Mouse (Mus musculus) ES-Bruce4 (cell line): ENCODE measurements around the gene St6galnac3. TPM values are rescaled to one million over a fixed set of nuclear protein-coding genes. Genes with fewer than 3 reads are reported as not detected.

Experiments used
- H3K27ac ChIP-seq: 2 replicates; pipeline ENCODE4 v1.5.1; 2012; ENCODE audit warnings: low read length, inconsistent platforms; ENCODE audit not compliant: insufficient read depth
- H3K27me3 ChIP-seq: 2 replicates; pipeline ENCODE4 v1.6.1; 2012; ENCODE audit warnings: mild to moderate bottlenecking, low read length, inconsistent platforms; ENCODE audit not compliant: control insufficient read depth, poor library complexity, insufficient read depth, severe bottlenecking
- H3K36me3 ChIP-seq: 2 replicates; pipeline ENCODE4 v1.6.1; 2012; ENCODE audit warnings: inconsistent platforms, mild to moderate bottlenecking, low read length, moderate library complexity; ENCODE audit not compliant: control insufficient read depth, poor library complexity, insufficient read depth, severe bottlenecking
- H3K4me1 ChIP-seq: one replicate; pipeline ENCODE4 v1.8.1; 2011; ENCODE audit warnings: low read length; ENCODE audit not compliant: control insufficient read depth, insufficient read depth
- H3K4me3 ChIP-seq: 2 replicates; pipeline ENCODE4 v1.5.1; 2011; ENCODE audit warnings: low read depth, mild to moderate bottlenecking, low read length
- H3K9ac ChIP-seq: 2 replicates; pipeline ENCODE4 v1.6.1; 2012; ENCODE audit warnings: low read depth, mild to moderate bottlenecking, inconsistent platforms; ENCODE audit not compliant: poor library complexity, severe bottlenecking
- H3K9me3 ChIP-seq: replicated peaks from 2 replicates; pipeline ENCODE4 v1.6.1; 2012; ENCODE audit warnings: mild to moderate bottlenecking, low read length, inconsistent platforms; ENCODE audit not compliant: control insufficient read depth, poor library complexity, insufficient read depth, severe bottlenecking
- CTCF ChIP-seq: IDR thresholded peaks from one replicate; pipeline ENCODE4 v1.8.1; 2011; ENCODE audit warnings: low read depth, low read length
- EP300 ChIP-seq: IDR thresholded peaks from 2 replicates; pipeline ENCODE4 v1.6.1; 2011; ENCODE audit warnings: low read depth, low read length; ENCODE audit not compliant: insufficient read depth
- POLR2A ChIP-seq: IDR thresholded peaks from one replicate; pipeline ENCODE4 v1.8.1; 2011; ENCODE audit warnings: low read length; ENCODE audit not compliant: insufficient read depth
- polyA plus RNA-seq: library from polyadenylated mRNA; stranded (reverse); fragments of >200 nt; gene quantifications from 2 replicates; pipeline ENCODE4 v1.2.4, GENCODE M21; 2011; ENCODE audit warnings: low read depth; ENCODE audit not compliant: missing spikeins, insufficient read depth, insufficient read length

The St6galnac3 gene
- polyA plus RNA-seq, 1 experiment: 4.8 TPM

- Histone ChIP-seq H3K27ac (no peak overlapping the region), H3K4me1 (no peaks in the 10 kb centered on the region), H3K27me3 (no peaks in the 10 kb centered on the region), H3K9ac (no peak overlapping the region), H3K9me3 (no peaks in the 10 kb centered on the region), H3K4me3 (no peak overlapping the region), H3K36me3 (no peaks in the 10 kb centered on the region)
- TF ChIP-seq CTCF: no peak
- no peak for TF ChIP-seq POLR2A
- TF ChIP-seq EP300: no peak
Observed at GRCm38 (mm10) chr3:153193025-153193424, 531.9 kb downstream of the St6galnac3 start.

GRCm38 (mm10) chr3:153190742-153191141 lies 534.2 kb downstream of the St6galnac3 start:
- Histone ChIP-seq H3K9me3 (no peaks in the 10 kb centered on the region), H3K4me3 (no peak overlapping the region), H3K36me3 (no peaks in the 10 kb centered on the region), H3K9ac (no peak overlapping the region), H3K4me1 (no peaks in the 10 kb centered on the region), H3K27me3 (no peaks in the 10 kb centered on the region), H3K27ac (no peak overlapping the region)
- TF ChIP-seq POLR2A (no peak), EP300 (no peak), CTCF (no peak)

DNA sequence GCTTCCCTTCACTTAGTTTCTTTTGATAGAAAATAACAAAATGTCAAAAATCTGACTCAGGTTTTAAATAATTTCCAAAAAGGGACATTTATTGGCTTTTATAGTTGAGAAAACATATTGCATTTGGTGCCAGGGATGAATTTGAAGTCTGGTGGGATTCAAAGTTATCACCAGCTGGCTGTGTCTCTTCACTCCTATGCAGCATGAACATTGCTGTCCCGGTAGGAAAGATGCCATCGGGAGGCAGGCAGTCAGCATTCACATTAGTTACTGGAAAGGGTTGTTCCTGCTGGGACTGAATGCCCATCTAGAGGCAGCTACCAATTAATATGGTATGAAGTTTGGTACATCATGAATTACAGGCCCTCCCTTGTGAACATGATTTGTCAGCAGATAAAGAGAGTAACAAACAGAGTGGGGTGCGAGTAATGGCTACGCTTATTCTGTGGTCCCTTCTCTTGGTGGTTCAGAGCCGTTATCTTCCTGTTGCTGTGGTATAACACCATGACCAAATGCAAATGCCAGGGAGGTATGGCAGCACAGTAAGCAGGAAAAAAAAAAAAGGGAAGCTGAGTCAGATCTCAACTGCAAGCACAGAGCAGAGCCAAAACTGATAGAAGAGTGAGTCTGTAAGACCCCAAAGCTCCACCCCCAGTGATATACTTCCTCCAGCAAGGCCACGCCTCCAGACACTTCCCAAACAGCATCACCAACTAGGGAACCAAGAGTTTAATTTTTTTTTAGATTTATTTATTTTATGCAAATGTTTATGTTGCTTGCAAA lies 535.1 kb downstream of the St6galnac3 start:
- Histone ChIP-seq H3K4me1 (no peaks in the 10 kb centered on the region), H3K27me3 (no peaks in the 10 kb centered on the region), H3K36me3 (no peaks in the 10 kb centered on the region), H3K9ac (no peak overlapping the region), H3K9me3 (no peaks in the 10 kb centered on the region), H3K4me3 (no peak overlapping the region), H3K27ac (no peak overlapping the region)
- TF ChIP-seq EP300 (no peak), POLR2A (no peak), CTCF (no peak)

DNA sequence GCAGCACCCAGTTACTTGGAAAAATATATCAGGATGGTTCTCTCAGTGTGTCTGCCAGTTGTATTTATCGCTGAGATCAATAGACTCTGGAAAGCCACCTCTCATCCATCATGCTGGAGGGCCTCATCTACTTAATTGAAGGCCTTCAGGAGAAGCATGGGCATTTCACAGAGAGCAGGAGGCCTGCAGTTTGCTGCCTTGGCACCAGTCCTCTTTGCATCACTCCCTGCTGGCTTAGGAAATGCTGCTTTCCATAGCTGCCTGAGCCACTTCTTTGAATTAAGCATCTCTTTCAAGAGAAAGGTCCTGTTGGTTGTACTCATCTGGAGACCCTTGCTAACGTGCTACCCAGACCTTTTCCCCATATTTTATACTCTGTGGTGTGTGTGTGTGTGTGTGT lies 536.8 kb downstream of the St6galnac3 start:
- TF ChIP-seq EP300: no peak
- no peak for TF ChIP-seq CTCF
- no peak for TF ChIP-seq POLR2A

DNA sequence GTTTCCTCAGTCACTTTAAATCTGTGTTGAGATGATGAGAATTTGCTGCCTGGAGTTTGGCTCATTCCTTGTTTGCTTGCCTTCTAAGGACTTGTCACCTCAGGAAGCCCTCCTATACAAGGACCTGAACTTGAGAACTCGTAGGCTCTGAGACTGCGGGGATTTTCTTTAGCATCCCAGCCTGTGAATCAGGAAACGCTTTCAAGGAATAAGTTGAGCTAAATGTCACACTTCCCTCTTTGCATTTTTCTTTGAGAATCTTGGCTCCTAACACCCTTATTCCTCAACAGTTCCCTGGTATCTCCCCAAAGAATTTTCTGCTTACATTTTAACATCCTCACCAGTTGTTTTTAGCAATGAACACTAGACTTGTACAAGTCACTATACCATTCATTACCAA lies 539.9 kb downstream of the St6galnac3 start:
- H3K27me3 ChIP-seq: no peaks in the 10 kb centered on the region
- H3K4me3 ChIP-seq: no peak overlapping the region
- TF ChIP-seq POLR2A: no peak
- H3K36me3 ChIP-seq: no peaks in the 10 kb centered on the region
- no peak overlapping the region for H3K9ac ChIP-seq
- no peak overlapping the region for H3K27ac ChIP-seq
- H3K9me3 ChIP-seq: no peaks in the 10 kb centered on the region
- H3K4me1 ChIP-seq: no peaks in the 10 kb centered on the region

More for the DNA sequence above, 536.8 kb downstream of the St6galnac3 start:
- Histone ChIP-seq H3K9me3 (no peaks in the 10 kb centered on the region), H3K27ac (no peak overlapping the region), H3K4me1 (no peaks in the 10 kb centered on the region), H3K9ac (no peak overlapping the region), H3K36me3 (no peaks in the 10 kb centered on the region), H3K27me3 (no peaks in the 10 kb centered on the region), H3K4me3 (no peak overlapping the region)

GRCm38 (mm10) chr3:153181242-153181641 lies 543.7 kb downstream of the St6galnac3 start:
- Histone ChIP-seq H3K4me3 (no peak overlapping the region), H3K27ac (no peak overlapping the region)

More at GRCm38 (mm10) chr3:153181242-153181641, 543.7 kb downstream of the St6galnac3 start:
- no peaks in the 10 kb centered on the region for H3K4me1 ChIP-seq
- no peak overlapping the region for H3K9ac ChIP-seq
- no peaks in the 10 kb centered on the region for H3K36me3 ChIP-seq
- no peaks in the 10 kb centered on the region for H3K27me3 ChIP-seq
- H3K9me3 ChIP-seq: no peaks in the 10 kb centered on the region
- no peak for TF ChIP-seq CTCF
- no peak for TF ChIP-seq EP300
- TF ChIP-seq POLR2A: no peak
